Mouse (Mus musculus) monocyte, adult 2 months (primary cell): ENCODE data around the gene Lrrc8d.

ENCODE experiments used
- DNase-seq, 2 experiments: peaks; one replicate each; pipeline ENCODE4 v3.0.0; 2022; ENCODE audit warnings: low spot score in 2 of 2, low read depth in 1 of 2

Gene Lrrc8d

DNA sequence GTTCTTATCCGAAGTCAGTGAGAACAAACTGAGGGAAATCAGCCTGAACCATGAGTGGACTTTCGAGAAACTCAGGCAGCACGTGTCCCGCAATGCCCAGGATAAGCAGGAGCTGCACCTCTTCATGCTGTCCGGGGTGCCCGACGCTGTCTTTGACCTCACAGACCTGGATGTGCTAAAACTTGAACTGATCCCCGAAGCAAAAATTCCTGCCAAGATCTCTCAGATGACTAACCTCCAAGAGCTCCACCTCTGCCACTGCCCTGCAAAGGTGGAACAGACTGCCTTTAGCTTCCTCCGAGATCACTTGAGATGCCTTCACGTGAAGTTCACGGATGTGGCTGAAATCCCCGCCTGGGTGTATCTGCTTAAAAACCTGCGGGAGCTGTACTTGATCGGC, 113.3 kb downstream of the Lrrc8d start:
- no peak for DNase-seq

DNA sequence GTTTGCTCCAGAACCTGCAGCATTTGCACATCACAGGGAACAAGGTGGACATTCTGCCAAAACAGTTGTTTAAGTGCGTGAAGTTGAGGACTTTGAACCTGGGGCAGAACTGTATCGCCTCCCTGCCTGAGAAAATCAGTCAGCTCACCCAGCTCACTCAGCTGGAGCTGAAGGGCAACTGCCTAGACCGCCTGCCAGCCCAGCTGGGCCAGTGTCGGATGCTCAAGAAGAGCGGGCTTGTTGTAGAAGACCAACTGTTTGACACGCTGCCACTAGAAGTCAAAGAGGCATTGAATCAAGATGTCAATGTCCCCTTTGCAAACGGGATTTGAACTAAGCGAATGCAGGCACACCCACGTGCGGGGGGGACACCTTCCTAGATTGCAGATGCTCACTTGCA, 114.2 kb downstream of the Lrrc8d start:
- no peak for DNase-seq

DNA sequence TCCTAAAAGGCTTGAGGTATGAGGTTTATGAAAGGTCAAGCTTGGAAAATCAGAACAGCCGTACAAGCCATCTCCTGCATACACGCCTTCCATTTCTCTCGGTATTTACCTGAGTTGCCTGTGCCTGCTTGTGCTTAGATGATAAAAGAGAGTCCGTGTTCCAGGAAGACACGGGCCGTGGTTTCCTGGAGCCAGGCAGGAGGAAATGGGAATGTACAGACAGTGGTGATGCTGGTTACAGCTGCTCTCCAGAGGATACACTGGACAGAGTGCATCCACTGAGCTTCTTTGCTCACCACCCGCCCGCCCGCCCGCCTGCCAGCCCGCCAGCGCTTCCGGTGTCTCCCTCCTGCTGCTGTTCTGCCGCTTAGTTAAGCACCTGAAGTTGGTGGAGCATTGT, 116.3 kb downstream of the Lrrc8d start:
- DNase-seq = no peak

DNA sequence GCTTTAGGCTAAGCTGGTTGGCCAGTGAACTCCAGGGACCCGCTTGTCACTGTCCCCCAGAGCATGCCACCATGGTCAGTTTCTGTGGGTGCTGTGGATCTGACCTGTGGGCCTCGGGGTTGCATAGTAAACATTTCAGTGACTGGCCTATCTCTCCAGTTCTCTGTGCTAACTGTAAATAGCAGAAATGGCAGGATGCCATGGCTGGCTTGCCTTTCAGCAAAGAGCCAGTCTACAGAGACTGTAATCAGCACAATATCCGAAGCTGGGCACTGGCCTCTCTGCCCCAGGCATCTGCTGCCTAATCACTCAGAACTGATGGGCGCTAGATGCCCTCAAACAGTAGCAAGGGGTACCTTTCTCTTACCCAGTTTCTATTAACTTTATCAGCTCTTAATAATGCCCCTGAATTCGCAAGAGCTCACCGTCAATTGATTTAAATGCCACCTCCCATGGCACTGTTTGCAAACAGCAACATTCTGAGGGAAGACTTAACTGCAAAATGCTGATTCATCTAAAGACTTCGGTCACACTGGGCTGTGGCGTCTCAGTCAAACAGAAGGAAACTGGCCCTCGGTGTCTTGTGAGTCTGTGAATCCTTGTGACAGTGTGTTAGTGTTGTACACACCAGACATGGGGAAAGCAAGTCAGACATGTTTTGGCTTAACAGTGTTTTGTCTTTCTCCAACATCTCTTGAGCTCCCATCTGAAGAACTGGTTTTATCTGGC, 117.6 kb downstream of the Lrrc8d start:
- DNase-seq = no peak

DNA sequence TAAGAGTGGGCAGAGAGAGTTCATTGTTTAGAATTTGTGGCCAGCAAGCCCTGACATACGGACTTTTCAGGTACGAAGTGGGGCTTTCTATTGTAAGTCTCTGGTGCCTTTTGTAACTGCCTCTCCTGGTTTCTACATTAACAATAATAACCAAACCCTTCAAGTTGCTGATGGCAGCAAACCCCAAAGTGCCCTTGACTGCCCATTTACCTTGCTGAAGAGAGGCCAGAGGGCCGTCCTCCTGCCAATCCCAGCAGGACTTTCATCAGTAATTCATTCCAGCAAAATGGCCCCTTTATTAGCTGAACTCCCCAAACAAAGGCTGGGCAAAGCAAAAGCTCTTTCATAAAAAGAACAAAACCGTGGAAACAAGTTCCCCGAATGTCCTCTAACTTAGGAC, 118.6 kb downstream of the Lrrc8d start:
- no peak for DNase-seq

DNA sequence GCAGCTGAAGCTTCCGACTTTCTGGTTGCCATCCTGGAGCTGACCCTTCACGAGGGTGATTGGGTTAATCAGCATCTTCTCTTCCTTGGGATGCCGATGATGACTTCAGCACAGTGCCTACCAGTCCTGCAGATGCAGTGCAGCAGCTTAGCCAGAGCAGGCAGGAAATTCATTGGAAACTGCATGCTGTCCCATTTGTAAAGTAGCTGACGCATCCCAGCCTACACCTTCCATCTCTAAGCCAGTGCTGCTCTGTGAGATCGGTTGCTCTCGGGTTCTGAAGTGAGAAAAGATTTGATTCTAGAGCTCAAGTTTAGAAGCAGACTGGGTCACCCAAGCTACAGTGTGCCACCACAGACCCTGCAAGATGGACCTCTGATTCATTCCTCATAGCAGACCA, 121.6 kb downstream of the Lrrc8d start:
- DNase-seq = no peak

DNA sequence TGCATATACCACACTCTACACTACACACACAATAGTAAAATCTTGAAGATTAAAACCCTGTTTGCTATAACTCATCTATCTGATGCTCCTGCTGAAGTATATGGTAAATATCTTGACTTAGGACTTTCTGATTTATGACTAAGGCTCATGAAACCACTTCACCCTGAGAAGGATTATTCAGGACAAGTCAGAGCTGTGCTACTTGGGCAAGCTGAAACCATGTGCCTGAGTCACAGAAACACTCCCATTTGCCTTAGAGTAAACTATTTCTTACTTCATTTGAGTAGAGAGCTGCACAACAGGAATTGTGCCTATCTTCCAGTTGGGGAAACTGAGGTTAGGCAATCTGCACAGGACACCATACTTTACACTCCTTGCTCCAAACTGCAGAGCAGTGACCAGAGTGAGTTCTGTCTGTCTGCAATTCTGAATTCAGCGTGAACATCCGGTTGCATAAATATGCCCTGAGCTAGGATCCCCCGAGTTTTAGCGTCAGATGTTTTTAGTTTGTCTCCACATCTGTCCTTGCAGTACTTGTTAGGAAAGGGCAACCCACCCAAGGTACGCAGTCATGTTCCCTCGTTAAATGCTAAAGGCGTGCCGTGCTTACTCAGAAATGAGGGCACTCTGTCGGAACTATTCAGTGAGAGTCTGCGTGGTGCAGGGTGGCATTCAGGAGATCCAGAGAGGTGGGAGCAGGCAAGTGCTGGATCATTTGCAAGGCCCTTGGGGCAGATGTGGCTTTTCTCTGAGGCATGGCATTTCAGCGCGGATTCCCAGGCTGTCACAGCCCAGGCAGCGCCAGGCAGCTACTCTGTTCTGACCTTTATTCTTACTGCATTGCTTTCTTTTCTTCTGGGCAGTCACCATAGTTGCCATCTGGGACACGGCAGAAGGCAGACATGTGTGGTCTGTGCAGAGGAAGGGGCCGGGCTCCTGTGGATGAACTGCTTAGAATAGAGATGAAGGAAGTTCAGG, 123.0 kb downstream of the Lrrc8d start:
- DNase-seq = no peak

DNA sequence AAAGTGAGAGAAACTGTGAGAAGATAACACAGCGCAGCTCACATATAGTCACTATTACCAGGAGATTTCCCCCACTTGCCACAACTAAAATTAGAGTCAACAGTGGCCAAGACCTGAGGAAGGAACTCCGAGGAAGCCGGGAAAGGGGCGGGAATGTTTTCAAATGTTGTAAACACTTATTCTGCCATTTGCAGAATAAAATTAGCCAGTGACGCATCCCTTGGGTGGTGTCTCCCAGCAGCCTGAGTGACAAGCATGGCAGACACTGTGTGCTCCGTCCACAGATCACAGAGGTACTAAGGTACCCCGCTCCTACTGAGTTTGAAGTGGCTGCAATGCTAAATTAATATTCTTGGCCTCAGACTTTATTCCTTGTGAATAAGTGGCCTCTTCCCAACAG, 124.5 kb downstream of the Lrrc8d start:
- DNase-seq = no peak

DNA sequence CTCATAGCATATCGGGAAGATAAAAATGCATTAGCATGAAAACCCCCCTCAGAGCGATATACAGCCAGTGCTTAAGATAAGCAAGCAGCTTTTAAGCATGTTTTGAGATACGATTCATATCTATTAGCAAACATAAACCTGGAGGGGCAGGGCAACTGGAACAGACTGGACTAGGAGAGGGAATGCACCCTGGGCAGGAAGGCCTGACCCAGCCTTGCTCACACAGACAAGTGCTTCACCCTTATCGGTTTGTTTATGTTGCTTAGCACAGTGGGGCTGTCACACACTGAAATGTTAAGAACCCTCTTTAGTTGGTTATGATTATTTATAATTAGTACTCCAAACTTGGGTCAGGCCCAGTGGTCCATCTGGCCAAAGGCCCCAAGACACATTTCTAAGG, 125.1 kb downstream of the Lrrc8d start:
- no peak for DNase-seq

DNA sequence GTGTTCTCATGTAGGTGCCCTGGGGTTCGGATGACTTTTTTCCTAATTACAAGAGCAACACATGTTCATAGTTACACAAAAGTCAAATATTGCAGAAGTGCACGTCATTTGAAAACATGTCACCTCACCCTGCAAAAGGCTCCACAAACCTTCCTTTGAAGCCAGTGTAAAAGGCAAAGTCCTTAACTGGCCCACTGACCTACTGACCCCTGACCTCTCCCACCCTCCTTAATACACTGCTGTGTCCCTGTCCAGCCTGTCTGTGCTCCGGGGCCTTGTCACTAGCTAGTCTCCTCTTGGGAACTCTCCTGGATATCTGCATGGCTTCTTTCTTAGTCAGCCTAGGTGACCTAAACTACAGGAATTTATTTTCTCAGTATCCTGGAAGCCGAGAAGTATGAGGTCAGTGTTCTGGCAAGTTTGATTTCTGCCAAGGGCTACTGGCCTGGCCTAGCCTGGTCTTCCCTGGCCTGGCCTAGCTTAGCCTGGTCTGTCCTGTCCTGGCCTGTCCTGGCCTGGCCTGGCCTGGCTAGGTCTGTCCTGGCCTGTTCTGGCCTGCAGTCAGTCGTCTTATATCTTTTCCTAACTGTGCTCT, 127.2 kb downstream of the Lrrc8d start:
- DNase-seq = no peak

DNA sequence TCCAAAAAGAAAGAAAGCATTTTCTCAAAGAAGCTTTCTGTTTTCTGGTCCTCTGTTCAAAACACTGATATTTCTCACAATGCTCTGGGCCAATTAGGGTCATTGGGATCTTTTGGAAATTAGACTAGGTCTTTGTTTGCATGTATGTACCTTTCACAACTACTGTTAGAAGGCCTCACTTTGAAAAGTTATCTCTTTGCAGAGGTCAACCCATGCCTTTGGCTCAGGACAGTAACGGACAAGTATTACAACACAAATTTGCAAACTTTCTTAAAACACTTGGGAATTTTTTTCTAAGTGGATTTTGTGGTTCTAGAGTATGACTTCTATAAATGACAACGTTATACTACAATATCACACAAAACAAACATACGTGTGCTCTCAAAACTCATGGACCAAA, 128.3 kb downstream of the Lrrc8d start:
- no peak for DNase-seq

DNA sequence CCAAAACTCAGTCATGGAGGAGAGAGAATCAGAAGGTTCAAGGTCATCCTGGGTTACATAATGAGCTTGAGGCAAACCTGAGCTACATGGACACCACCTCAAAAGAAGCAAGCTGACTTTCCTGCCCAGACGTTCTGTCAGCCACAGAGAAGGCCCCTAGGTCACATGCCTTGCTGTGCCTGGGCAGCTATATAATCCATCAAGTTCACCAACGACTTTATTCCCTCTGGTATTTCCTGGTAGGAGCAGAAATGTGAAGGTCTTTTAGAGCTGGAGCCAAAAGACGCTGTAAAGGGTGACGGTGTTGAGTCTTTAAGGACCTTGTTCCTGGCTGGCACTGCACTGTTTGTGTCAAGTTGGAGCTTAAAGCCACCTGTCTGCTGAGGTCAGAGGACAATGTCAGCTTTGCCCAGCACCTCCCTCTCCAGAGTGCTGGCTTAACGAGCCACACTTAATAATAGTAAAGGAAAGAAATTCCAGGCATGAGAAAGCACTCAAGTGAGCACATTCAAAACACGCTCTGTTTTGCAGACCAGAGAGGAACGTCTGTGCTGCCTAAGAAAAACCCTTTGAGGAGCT, 129.3 kb downstream of the Lrrc8d start:
- no peak for DNase-seq

DNA sequence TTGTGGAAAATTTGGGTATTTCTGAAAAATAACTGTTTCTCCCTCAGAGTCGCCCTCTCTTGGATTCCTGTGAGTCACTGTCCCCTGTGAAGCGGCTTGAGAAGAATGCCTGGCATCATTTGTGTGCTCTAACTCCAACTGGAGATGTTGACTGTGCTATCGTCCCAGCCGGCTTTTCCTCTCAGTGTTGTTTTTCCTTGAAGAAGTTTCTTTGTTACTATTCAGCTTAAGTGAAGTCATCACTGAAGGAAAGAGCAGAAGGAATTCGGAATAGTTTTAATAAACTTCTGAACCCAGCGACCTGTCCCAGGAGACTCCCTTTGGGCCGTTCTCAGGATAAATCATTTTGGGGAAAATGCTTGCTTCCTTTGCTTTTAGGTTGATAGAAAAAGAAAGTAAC, 132.4 kb downstream of the Lrrc8d start:
- DNase-seq = no peak

DNA sequence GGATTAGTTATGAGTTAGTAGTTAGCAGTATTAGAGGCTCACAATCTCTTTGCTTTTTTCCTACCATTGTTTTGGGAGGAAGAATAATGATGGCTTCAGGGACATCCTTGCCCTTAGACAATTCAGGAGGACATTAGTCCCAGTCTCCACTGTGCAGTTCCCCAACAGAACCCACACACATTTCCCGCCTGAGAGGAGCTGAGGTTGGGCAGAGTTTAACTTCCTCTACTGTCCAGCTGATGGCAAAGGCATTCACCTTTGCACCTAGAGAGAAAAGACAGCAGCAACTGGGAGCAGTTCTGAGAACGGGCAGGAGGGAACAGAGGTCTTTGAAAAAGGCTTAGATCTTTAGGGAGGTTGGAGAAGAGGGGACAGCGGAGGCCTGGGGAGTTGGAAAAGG, 134.2 kb downstream of the Lrrc8d start:
- DNase-seq = no peak

DNA sequence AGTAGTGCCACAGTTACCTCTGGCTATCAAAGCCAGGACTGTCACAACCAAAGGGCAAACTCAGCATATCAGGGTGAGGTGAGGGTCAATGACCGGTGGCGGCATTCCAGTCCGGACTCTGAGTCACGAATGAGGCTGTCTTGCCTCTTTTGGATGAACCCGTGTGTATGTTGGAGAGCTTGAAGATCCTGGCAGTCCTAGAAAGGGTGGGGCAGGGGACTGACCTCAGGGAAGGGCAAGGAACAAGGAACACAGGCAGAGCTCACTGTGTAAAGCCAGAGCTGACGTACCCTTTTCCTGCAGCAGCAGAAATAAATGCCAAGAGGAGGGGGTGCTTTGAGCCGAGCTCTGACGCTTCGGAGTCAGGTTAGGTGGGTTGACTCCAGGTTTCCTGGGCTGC, 136.2 kb downstream of the Lrrc8d start:
- DNase-seq = no peak

DNA sequence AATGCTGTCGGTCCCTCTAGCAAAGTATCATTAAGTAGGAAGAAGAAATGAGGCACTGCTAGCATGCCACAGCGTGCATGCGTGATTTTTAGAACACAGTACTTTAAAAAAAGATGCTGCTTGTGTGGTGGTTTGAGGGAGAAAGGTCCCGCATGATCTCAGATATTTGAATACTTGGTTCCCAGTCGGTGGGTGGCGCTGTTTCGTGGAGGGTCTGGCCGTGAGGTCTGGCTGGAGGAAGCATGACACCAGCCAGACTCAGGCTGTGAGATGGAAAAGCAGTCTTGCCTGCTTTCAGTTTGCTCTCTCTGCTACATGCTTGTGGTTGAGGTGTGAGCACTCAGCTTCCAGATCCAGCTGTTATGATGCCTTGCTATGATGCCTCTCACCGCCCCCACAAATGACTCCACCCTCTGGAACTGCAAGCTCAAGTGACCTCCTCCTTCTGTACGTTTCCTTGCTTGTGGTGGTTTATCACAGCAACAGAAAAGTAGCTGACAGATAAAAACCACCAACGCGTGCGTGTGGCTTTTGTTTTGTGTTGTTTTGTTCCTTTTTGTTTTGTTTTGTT, 140.1 kb downstream of the Lrrc8d start:
- no peak for DNase-seq

DNA sequence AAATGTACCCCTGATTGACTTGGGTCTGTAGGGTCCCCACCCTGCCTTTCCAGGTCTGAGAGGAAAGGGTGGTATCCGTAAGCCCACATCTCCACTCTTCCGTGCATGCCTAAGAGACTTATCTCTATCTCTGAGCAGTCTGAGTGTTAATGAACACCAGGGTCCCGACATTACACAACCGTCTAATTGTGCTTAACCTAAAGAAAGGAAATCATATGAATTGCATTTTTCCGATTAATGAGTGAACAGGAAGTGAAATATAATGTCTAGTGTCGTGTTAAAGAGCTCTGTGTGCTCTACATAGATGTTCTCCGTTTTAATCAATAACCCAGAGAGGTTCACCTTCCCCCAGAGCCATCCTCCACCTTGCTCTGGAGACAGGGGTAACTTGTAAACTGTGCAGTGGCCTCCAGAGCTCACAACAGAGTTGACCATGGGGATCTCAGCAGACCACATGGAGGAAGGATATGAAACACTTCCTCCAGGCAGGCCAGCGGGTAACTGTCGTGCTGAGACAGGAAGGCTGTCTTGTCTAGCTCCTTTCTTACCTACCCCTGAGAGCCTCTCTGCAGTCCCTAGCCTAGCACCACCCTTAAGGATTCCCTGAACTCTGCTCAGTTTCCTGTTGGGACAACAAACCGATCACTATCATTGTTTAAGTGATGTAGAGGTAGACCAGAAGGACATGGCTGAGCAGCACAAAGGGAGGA, 144.4 kb downstream of the Lrrc8d start:
- no peak for DNase-seq

DNA sequence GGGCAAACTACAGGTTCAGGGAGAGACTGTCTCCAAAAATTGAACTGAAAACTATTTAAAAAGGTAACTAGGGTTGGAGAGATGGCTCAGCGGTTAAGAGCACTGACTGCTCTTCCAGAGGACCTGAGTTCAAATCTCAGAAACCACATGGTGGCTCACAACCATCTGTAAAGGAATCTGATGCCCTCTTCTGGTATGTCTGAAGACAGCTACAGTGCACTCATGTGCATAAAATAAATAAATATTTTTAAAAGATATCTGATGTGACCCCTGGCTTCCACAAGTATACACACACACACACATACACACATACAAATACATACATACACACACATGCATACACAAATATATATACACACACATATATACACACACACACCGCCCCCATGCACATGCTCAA, 145.3 kb downstream of the Lrrc8d start:
- no peak for DNase-seq

DNA sequence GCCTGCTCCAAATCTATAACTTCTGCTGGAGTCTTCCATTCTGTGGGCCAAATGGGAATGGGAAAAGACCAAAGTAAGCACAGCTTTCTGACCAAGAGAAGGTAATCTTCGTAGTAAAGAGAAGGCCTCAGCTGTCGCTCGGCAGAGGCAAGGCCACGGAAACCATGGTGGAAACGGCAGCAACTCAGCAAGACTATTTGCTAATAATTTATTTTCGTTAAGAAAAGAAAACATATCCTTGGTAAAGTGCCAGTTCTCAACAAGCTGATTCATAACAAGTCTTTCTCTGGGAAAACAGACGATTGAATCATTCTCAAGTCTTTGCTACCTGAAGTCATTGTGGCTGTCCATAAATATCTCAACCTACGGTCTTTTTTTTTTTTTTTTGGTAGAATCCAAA, 148.0 kb downstream of the Lrrc8d start:
- no peak for DNase-seq

DNA sequence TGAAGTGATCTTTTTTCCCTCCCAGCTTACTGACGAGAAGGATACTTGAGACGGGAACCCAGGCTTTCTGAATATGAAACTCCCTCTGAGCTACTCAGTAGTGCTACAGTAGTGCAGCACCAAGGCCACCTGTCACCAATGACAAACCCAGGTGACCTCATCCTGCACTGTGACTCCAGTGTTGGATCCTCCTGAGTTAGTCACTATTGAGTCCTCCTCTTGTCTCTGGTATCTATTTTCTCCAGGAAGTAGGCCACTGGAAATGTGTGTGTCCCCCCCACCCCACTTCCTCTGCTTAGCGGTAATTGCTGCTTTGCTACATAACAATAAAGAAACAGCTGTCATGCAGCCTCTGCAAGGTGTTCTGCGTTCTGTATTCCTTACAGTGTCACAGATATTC, 149.5 kb downstream of the Lrrc8d start:
- DNase-seq = no peak

DNA sequence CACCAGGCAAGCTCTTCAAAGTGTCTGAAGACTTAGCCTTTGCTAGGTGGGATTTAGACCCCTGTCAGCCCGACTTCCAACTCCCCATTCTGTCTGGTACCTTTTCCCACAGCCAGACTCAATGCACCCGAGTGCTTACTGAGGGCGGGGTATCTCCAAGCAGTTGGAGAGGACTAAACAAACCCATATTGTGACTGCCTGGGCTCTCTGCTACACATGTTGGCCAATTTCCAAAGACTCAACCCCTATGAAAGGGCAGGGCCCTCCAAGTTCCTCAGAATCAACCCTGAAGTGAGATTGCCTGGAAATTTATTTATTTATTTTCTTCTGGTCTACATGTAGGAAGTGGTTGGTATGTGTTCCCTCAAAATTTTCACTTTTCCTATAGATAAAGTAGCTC, 149.9 kb downstream of the Lrrc8d start:
- DNase-seq = no peak
